Mouse (Mus musculus) liver, embryonic 14.5 days (tissue): ENCODE data around the gene Mx1.

Experiments used
- CTCF ChIP-seq: IDR thresholded peaks from 2 replicates; pipeline ENCODE4 v1.5.1; 2016; ENCODE audit warnings: antibody characterized with exemption, low read depth, control low read depth
- EP300 ChIP-seq: IDR thresholded peaks from 2 replicates; pipeline ENCODE4 v1.6.1; 2016; ENCODE audit warnings: antibody characterized with exemption, low read depth

GRCm38 (mm10) chr16:97443670-97444263, 18.9 kb downstream of the Mx1 start:
- TF ChIP-seq CTCF (peak; percentile 82), EP300 (no peak)
